Mouse (Mus musculus) liver, embryonic 18 days (tissue): ENCODE measurements around the gene Gm4305. TPM values are rescaled to one million over a fixed set of nuclear protein-coding genes. Genes with fewer than 3 reads are reported as not detected.

ENCODE experiments used
- polyA plus RNA-seq: library from polyadenylated mRNA; depleted of rRNA; stranded (reverse); fragments of >200 nt; gene quantifications from 2 replicates; pipeline ENCODE4 v1.2.3, GENCODE M21; 2012; rRNA removed

Gene Gm4305
- polyA plus RNA-seq, result not detected in 2 replicates

GRCm38 (mm10) chr10:100350793-100351192 is at the start of gene Gm4305:
Gene Gm4305 (plus strand): TSS chr10:100351093.

GRCm38 (mm10) chr10:100335376-100335775 is 15.5 kb upstream of the Gm4305 start, which contains the start of gene Gm4301:
Gene Gm4301 (plus strand): TSS chr10:100335676.

DNA sequence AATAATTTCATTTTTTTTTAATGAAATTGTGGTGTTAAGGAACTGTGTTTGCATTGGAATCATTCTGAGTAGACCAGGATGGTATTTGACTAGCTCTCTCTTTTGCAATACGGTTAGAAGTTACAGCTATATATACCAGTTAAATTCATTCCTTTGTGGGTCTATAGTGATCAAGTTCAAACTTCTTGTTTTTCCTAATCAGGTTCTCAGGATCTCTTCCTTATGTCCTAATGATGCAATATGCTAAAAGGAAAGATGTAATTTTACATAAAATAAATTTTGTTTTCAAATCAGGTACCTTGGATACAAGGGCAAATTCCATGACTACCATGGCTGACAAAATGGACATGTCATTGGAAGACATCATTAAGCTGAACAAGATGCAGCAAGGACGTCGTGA is 10.4 kb upstream of the Gm4305 start, which contains the start of gene Gm4302:
Gm4302 (plus strand) TSS at position 301 of the 400 bp plus-strand sequence.

DNA sequence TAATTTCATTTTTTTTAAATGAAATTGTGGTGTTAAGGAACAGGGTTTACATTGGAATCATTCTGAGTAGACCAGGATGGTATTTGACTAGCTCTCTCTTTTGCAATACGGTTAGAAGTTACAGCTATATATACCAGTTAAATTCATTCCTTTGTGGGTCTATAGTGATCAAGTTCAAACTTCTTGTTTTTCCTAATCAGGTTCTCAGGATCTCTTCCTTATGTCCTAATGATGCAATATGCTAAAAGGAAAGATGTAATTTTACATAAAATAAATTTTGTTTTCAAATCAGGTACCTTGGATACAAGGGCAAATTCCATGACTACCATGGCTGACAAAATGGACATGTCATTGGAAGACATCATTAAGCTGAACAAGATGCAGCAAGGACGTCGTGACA is 5.2 kb upstream of the Gm4305 start, which contains the start of gene Gm4303:
Gm4303 (plus strand) TSS at position 301 of the 400 bp plus-strand sequence.

GRCm38 (mm10) chr10:100361038-100361437 is 10.1 kb downstream of the Gm4305 start, which contains the start of gene Gm4307:
Gene Gm4307 (plus strand): TSS chr10:100361338.

GRCm38 (mm10) chr10:100382460-100382859 is 31.6 kb downstream of the Gm4305 start, which contains the start of gene Gm4312:
Gene Gm4312 (minus strand): TSS chr10:100382560.

Other genes with a start within 250 kb of the Gm4305 start
- gene Gm4301, start 15.4 kb upstream of the Gm4305 start, polyA plus RNA-seq, result not detected in 2 replicates
- not detected in 2 replicates for gene Gm4302, start 10.3 kb upstream of the Gm4305 start, polyA plus RNA-seq
- gene Gm4303, start 5.1 kb upstream of the Gm4305 start, polyA plus RNA-seq, result not detected in 2 replicates
- gene Gm4307, start 10.2 kb downstream of the Gm4305 start, polyA plus RNA-seq, result not detected in 2 replicates
- not detected in 2 replicates for gene Gm4312, start 31.5 kb downstream of the Gm4305 start, polyA plus RNA-seq
- 2.4 and 2.8 TPM in 2 replicates for gene Tmtc3, start 136.3 kb downstream of the Gm4305 start, polyA plus RNA-seq
- 1.3 and 1.5 TPM in 2 replicates for gene Cep290, start 136.5 kb downstream of the Gm4305 start, polyA plus RNA-seq
- gene 4930430F08Rik, start 239.3 kb downstream of the Gm4305 start, polyA plus RNA-seq, result 6.4 and 7.2 TPM in 2 replicates
- not detected in 2 replicates for gene 1700017N19Rik, start 239.4 kb downstream of the Gm4305 start, polyA plus RNA-seq